Mouse (Mus musculus): ENCODE measurements around the gene Ccdc9.

- TF ChIP-seq CTCF (IDR thresholded peaks at IDR 0.05; ENCODE audit: extremely low read depth, insufficient read length, insufficient replicate concordance, low read depth, low read length) (no peak), POLR2A (IDR thresholded peaks at IDR 0.05; ENCODE audit: low read depth, low read length) (no peak)
These were observed 27.4 kb downstream of the Ccdc9 start, which contains the start of gene C5ar1 for GRCm38 (mm10) chr7:16259110-16259590.
